Mouse (Mus musculus): ENCODE results near the gene Rhoh. TPM values are rescaled to one million over a fixed set of nuclear protein-coding genes. Genes with fewer than 3 reads are reported as not detected.

Gene Rhoh
- polyA plus RNA-seq, 2 experiments, result 0.79 to 1.0 TPM

DNA sequence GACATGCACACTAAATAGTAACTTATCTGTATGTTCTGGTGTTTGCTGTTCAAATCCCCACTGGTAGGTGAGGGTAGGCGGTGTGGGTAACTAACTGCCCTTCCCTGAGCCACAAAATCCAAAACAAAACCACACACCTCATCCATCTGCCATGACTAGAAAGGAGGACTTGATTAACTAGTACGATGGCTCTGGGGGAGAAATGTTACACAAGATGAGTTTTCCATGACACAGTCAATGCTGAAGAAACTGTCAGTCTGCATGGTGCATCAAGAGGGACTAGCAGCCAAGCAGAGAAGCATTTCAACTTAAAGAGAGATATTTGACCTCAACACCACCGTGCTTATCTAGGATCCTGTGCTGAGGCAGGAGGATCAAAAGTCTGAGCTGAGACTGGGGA lies 37.7 kb downstream of the Rhoh start:
- no peaks in the 10 kb centered on the region for H3K27me3 ChIP-seq (ENCODE audit: control insufficient read depth, insufficient read depth, low read length)
- no peak overlapping the region for H3K4me2 ChIP-seq (ENCODE audit: low read depth)
- no peak for TF ChIP-seq EP300 (IDR thresholded peaks at IDR 0.05; ENCODE audit: low read depth)
- TF ChIP-seq CTCF (IDR thresholded peaks at IDR 0.05; ENCODE audit: low read depth), result no peak
- DNase-seq (ENCODE audit: low read depth in 3 of 3, low spot score in 3 of 3) (no peak), ATAC-seq (ENCODE audit: insufficient read depth) (no peak)
- no peak overlapping the region for H3K9ac ChIP-seq (replicated peaks)
- 36% methylated on average over 3 of the region's 3 CpGs for WGBS (ENCODE audit: insufficient replicate concordance)
- H3K4me1 ChIP-seq (replicated peaks; ENCODE audit: control insufficient read depth in 2 of 2, insufficient read depth in 2 of 2, low read length in 1 of 2), result peaks cover 0 to 12% of the 10 kb centered on the region in 2 experiments; a peak in 3 of 4 replicates
- H3K9me3 ChIP-seq (ENCODE audit: control insufficient read depth, low read length), result no peaks in the 10 kb centered on the region
- H3K36me3 ChIP-seq (replicated peaks; ENCODE audit: control insufficient read depth, insufficient read depth, low read depth), result no peaks in the 10 kb centered on the region
- H3K27ac ChIP-seq, result no peak overlapping the region
- no peak overlapping the region for H3K4me3 ChIP-seq (ENCODE audit: insufficient read depth in 1 of 2, low read depth in 2 of 2, low read length in 2 of 2)

DNA sequence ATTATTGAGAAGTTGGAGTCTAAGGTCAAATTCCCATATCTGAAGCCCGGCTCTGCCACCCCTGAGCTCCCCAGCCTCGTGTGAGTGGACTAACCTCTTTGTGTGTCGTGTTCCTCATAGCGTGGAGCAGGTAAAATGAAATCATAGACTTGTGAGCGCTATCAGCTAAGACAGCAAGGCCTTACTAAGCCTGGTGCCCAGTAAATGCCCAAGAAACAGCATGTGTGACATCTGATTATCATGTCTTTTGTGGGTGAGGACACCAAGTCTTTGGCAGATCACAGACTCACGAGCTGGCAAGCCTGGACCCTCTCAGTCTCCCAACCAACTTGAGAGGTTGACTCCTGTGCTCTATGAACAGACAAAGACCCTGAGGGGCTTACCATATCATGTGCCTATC lies 39.1 kb downstream of the Rhoh start:
- H3K27ac ChIP-seq, result no peak overlapping the region
- 29% methylated on average over 6 of the region's 6 CpGs for WGBS (ENCODE audit: insufficient replicate concordance)
- no peak for DNase-seq (ENCODE audit: low read depth in 3 of 3, low spot score in 3 of 3)
- no peak overlapping the region for H3K4me2 ChIP-seq (ENCODE audit: low read depth)
- H3K9me3 ChIP-seq (ENCODE audit: control insufficient read depth, low read length), result no peaks in the 10 kb centered on the region
- H3K9ac ChIP-seq (replicated peaks), result no peak overlapping the region
- no peak for TF ChIP-seq EP300 (IDR thresholded peaks at IDR 0.05; ENCODE audit: low read depth)
- no peak for TF ChIP-seq CTCF (IDR thresholded peaks at IDR 0.05; ENCODE audit: low read depth)
- H3K4me3 ChIP-seq (ENCODE audit: insufficient read depth in 1 of 2, low read depth in 2 of 2, low read length in 2 of 2), result no peak overlapping the region
- H3K36me3 ChIP-seq (replicated peaks; ENCODE audit: control insufficient read depth, insufficient read depth, low read depth), result no peaks in the 10 kb centered on the region
- no peaks in the 10 kb centered on the region for H3K27me3 ChIP-seq (ENCODE audit: control insufficient read depth, insufficient read depth, low read length)
- no peak for ATAC-seq (ENCODE audit: insufficient read depth)
- peaks cover 0 to 12% of the 10 kb centered on the region in 2 experiments; a peak in 3 of 4 replicates for H3K4me1 ChIP-seq (replicated peaks; ENCODE audit: control insufficient read depth in 2 of 2, insufficient read depth in 2 of 2, low read length in 1 of 2)

GRCm38 (mm10) chr5:65900862-65901265 lies 39.9 kb downstream of the Rhoh start:
- no peak overlapping the region for H3K27ac ChIP-seq
- no peak overlapping the region for H3K9ac ChIP-seq (replicated peaks)
- H3K9me3 ChIP-seq (ENCODE audit: control insufficient read depth, low read length), result no peaks in the 10 kb centered on the region
- H3K36me3 ChIP-seq (replicated peaks; ENCODE audit: control insufficient read depth, insufficient read depth, low read depth), result no peaks in the 10 kb centered on the region
- WGBS (ENCODE audit: insufficient replicate concordance), result 4% methylated on average over 7 of the region's 7 CpGs
- TF ChIP-seq EP300 (IDR thresholded peaks at IDR 0.05; ENCODE audit: low read depth) (peak; percentile 50; the same call in 1 of the 2 replicates), CTCF (IDR thresholded peaks at IDR 0.05; ENCODE audit: low read depth) (peak; percentile 31; the same call in 1 of the 2 replicates)
- no peaks in the 10 kb centered on the region for H3K27me3 ChIP-seq (ENCODE audit: control insufficient read depth, insufficient read depth, low read length)
- ATAC-seq (ENCODE audit: insufficient read depth) (peak; percentile 66; the same call in 1 of the 2 replicates), DNase-seq (ENCODE audit: low read depth in 3 of 3, low spot score in 3 of 3) (peak; percentile 24 to 41 (median 28))
- peaks cover 0 to 12% of the 10 kb centered on the region in 2 experiments; a peak in 3 of 4 replicates for H3K4me1 ChIP-seq (replicated peaks; ENCODE audit: control insufficient read depth in 2 of 2, insufficient read depth in 2 of 2, low read length in 1 of 2)
- no peak overlapping the region for H3K4me2 ChIP-seq (ENCODE audit: low read depth)
- H3K4me3 ChIP-seq (ENCODE audit: insufficient read depth in 1 of 2, low read depth in 2 of 2, low read length in 2 of 2), result no peak overlapping the region

DNA sequence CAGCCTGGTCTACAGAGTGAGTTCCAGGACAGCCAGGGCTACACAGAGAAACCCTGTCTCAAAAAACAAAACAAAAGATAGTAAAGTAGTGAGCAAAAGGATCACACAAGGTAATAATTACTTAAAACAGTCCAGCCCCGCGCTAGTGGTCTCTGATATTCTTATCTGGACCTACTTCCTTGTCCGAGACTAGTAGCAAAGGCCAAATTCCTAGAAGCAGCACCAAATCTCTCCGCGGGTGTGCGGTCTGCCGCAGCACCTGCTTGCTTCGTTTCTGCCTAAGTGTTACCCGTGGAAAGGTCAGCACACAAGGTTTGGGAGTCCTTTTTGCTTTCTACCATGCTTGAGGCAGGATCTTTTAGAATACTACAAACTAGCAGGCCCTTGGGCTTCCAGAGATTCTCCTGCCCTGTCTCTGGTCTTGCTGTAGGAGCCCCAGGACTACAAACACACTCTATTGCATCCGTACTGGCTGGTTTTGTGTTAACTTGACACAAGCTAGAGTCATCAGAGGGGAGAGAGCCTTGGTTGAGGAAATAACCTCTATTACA lies 40.9 kb downstream of the Rhoh start:
- Histone ChIP-seq H3K27me3 (ENCODE audit: control insufficient read depth, insufficient read depth, low read length) (no peaks in the 10 kb centered on the region), H3K4me1 (replicated peaks; ENCODE audit: control insufficient read depth in 2 of 2, insufficient read depth in 2 of 2, low read length in 1 of 2) (peaks cover 0 to 12% of the 10 kb centered on the region in 2 experiments; a peak in 3 of 4 replicates), H3K27ac (no peak overlapping the region), H3K4me3 (ENCODE audit: insufficient read depth in 1 of 2, low read depth in 2 of 2, low read length in 2 of 2) (no peak overlapping the region), H3K4me2 (ENCODE audit: low read depth) (no peak overlapping the region), H3K36me3 (replicated peaks; ENCODE audit: control insufficient read depth, insufficient read depth, low read depth) (no peaks in the 10 kb centered on the region), H3K9me3 (ENCODE audit: control insufficient read depth, low read length) (no peaks in the 10 kb centered on the region), H3K9ac (replicated peaks) (no peak overlapping the region)
- WGBS (ENCODE audit: insufficient replicate concordance), result 22% methylated on average over 10 of the region's 10 CpGs
- DNase-seq (ENCODE audit: low read depth in 3 of 3, low spot score in 3 of 3), result no peak
- no peak for ATAC-seq (ENCODE audit: insufficient read depth)
- TF ChIP-seq EP300 (IDR thresholded peaks at IDR 0.05; ENCODE audit: low read depth), result no peak
- TF ChIP-seq CTCF (IDR thresholded peaks at IDR 0.05; ENCODE audit: low read depth), result no peak

- no peak for DNase-seq (ENCODE audit: low read depth in 3 of 3, low spot score in 3 of 3)
- 72% methylated on average over 9 of the region's 9 CpGs for WGBS (ENCODE audit: insufficient replicate concordance)
- Histone ChIP-seq H3K4me2 (ENCODE audit: low read depth) (no peak overlapping the region), H3K4me1 (replicated peaks; ENCODE audit: control insufficient read depth in 2 of 2, insufficient read depth in 2 of 2, low read length in 1 of 2) (peaks cover 0 to 12% of the 10 kb centered on the region in 2 experiments; a peak in 3 of 4 replicates), H3K4me3 (ENCODE audit: insufficient read depth in 1 of 2, low read depth in 2 of 2, low read length in 2 of 2) (no peak overlapping the region), H3K27me3 (ENCODE audit: control insufficient read depth, insufficient read depth, low read length) (no peaks in the 10 kb centered on the region), H3K27ac (no peak overlapping the region), H3K36me3 (replicated peaks; ENCODE audit: control insufficient read depth, insufficient read depth, low read depth) (no peaks in the 10 kb centered on the region), H3K9ac (replicated peaks) (no peak overlapping the region), H3K9me3 (ENCODE audit: control insufficient read depth, low read length) (no peaks in the 10 kb centered on the region)
- no peak for TF ChIP-seq EP300 (IDR thresholded peaks at IDR 0.05; ENCODE audit: low read depth)
- no peak for TF ChIP-seq CTCF (IDR thresholded peaks at IDR 0.05; ENCODE audit: low read depth)
- no peak for ATAC-seq (ENCODE audit: insufficient read depth)
These were observed 41.8 kb downstream of the Rhoh start for GRCm38 (mm10) chr5:65902811-65903210.

Measured in liver, embryonic 14.5 days (tissue).